Mouse (Mus musculus) MEL (cell line): ENCODE measurements around the gene Zfp536. TPM values are rescaled to one million over a fixed set of nuclear protein-coding genes. Genes with fewer than 3 reads are reported as not detected.
"Not testable (repeated sequence)": the region's sequence is repeated elsewhere in the genome, so short reads cannot be mapped to it uniquely, and the experiment has no call there.

Experiments
- DNase-seq: peaks from one replicate; pipeline ENCODE4 v3.0.0; 2011; ENCODE audit warnings: low read depth, low spot score
- H3K27ac ChIP-seq: 2 replicates; pipeline ENCODE4 v1.5.1; 2012; ENCODE audit warnings: low read depth, mild to moderate bottlenecking, control low read depth, low read length, moderate library complexity; ENCODE audit not compliant: control insufficient read depth
- H3K27me3 ChIP-seq, 2 experiments: fragments of 150-350 bp in 1 of 2; sonication (generic) in 1 of 2; 2 replicates each; pipeline ENCODE4 v1.6.1; 2012; ENCODE audit warnings: low read length in 2 of 2, mild to moderate bottlenecking in 2 of 2, improper control_type of control experiment in 1 of 2, moderate library complexity in 1 of 2; ENCODE audit not compliant: insufficient read depth in 2 of 2, control insufficient read depth in 1 of 2
- H3K36me3 ChIP-seq, 2 experiments: 2 replicates each; pipeline ENCODE4 v1.6.1; 2012 to 2014; ENCODE audit warnings: low read length in 2 of 2, improper control_type of control experiment in 1 of 2, inconsistent platforms in 1 of 2, mild to moderate bottlenecking in 1 of 2; ENCODE audit not compliant: insufficient read depth in 2 of 2, control insufficient read depth in 1 of 2
- H3K4me1 ChIP-seq, 2 experiments: fragments of 150-350 bp in 1 of 2; sonication (generic) in 1 of 2; 2 replicates each; pipeline ENCODE4 v1.6.1; 2012; ENCODE audit warnings: low read length in 2 of 2, improper control_type of control experiment in 1 of 2, mild to moderate bottlenecking in 1 of 2; ENCODE audit not compliant: insufficient read depth in 2 of 2, control insufficient read depth in 1 of 2
- H3K4me3 ChIP-seq, 2 experiments: fragments of 150-350 bp in 1 of 2; sonication (generic) in 1 of 2; 2 replicates each; pipeline ENCODE4 v1.5.1; 2012; ENCODE audit warnings: low read depth in 2 of 2, low read length in 2 of 2, mild to moderate bottlenecking in 2 of 2, moderate library complexity in 2 of 2, control low read depth in 1 of 2, improper control_type of control experiment in 1 of 2; ENCODE audit not compliant: control insufficient read depth in 1 of 2, insufficient read depth in 1 of 2
- H3K79me2 ChIP-seq: 2 replicates; pipeline ENCODE4 v1.6.1; 2012; ENCODE audit warnings: mild to moderate bottlenecking, low read length, moderate library complexity; ENCODE audit not compliant: control insufficient read depth, poor library complexity, insufficient read depth
- H3K9ac ChIP-seq: 2 replicates; pipeline ENCODE4 v1.6.1; 2012; ENCODE audit warnings: low read depth, mild to moderate bottlenecking, control low read depth, low read length, moderate library complexity; ENCODE audit not compliant: control insufficient read depth, poor library complexity, severe bottlenecking
- H3K9me3 ChIP-seq: fragments of 150-350 bp; sonication (generic); replicated peaks from 2 replicates; pipeline ENCODE4 v1.6.1; 2012; ENCODE audit warnings: mild to moderate bottlenecking, low read length, improper control_type of control experiment, moderate library complexity; ENCODE audit not compliant: insufficient read depth
- BHLHE40 ChIP-seq: IDR thresholded peaks from 2 replicates; pipeline ENCODE4 v1.6.1; 2012; ENCODE audit warnings: low read depth, mild to moderate bottlenecking, inconsistent platforms, low read length, improper control_type of control experiment, borderline replicate concordance
- E2F4 ChIP-seq: IDR thresholded peaks from 2 replicates; pipeline ENCODE4 v1.6.1; 2011; ENCODE audit warnings: low read depth, low read length, improper control_type of control experiment, borderline replicate concordance
- ELF1 ChIP-seq: IDR thresholded peaks from 2 replicates; pipeline ENCODE4 v1.6.1; 2014; ENCODE audit warnings: low read depth, mild to moderate bottlenecking, inconsistent platforms, low read length, improper control_type of control experiment, moderate library complexity
- EP300 ChIP-seq, 2 experiments: IDR thresholded peaks; 2 replicates each; pipeline ENCODE4 v1.6.1; 2011; ENCODE audit warnings: improper control_type of control experiment in 2 of 2, low read length in 2 of 2, low read depth in 1 of 2, mild to moderate bottlenecking in 1 of 2
- GABPA ChIP-seq: IDR thresholded peaks from 2 replicates; pipeline ENCODE4 v1.6.1; 2012; ENCODE audit warnings: low read depth, mild to moderate bottlenecking, inconsistent platforms, low read length, improper control_type of control experiment, moderate library complexity
- GATA1 ChIP-seq: IDR thresholded peaks from 2 replicates; pipeline ENCODE4 v1.6.1; 2011; ENCODE audit warnings: low read depth, low read length, improper control_type of control experiment
- HCFC1 ChIP-seq: IDR thresholded peaks from 2 replicates; pipeline ENCODE4 v1.6.1; 2012; ENCODE audit warnings: low read depth, mild to moderate bottlenecking, inconsistent platforms, low read length, improper control_type of control experiment, moderate library complexity
- KAT2A ChIP-seq: conservative IDR thresholded peaks from 2 replicates; pipeline ENCODE4 v1.6.1; 2012; ENCODE audit warnings: low read depth, low read length, improper control_type of control experiment, inconsistent platforms
- MAX ChIP-seq: IDR thresholded peaks from 2 replicates; pipeline ENCODE4 v1.6.1; 2011; ENCODE audit warnings: low read length, improper control_type of control experiment
- MYC ChIP-seq: IDR thresholded peaks from 2 replicates; pipeline ENCODE4 v1.6.1; 2011; ENCODE audit warnings: low read depth, mild to moderate bottlenecking, low read length, improper control_type of control experiment, moderate library complexity
- NELFE ChIP-seq: IDR thresholded peaks from 2 replicates; pipeline ENCODE4 v1.6.1; 2011; ENCODE audit warnings: low read depth, low read length, improper control_type of control experiment
- POLR2AphosphoS5 ChIP-seq: IDR thresholded peaks from 2 replicates; pipeline ENCODE4 v1.6.1; 2012; ENCODE audit warnings: low read depth, borderline replicate concordance, mild to moderate bottlenecking, inconsistent platforms, low read length, moderate library complexity, mixed read lengths
- RAD21 ChIP-seq: IDR thresholded peaks from 2 replicates; pipeline ENCODE4 v1.6.1; 2011; ENCODE audit warnings: mild to moderate bottlenecking, low read depth, low read length, improper control_type of control experiment
- SIN3A ChIP-seq: IDR thresholded peaks from 2 replicates; pipeline ENCODE4 v1.6.1; 2012; ENCODE audit warnings: low read length, improper control_type of control experiment, inconsistent platforms
- TAL1 ChIP-seq: IDR thresholded peaks from 2 replicates; pipeline ENCODE4 v1.6.1; 2012; ENCODE audit warnings: mild to moderate bottlenecking, inconsistent platforms, low read length, moderate library complexity, mixed read lengths
- ZKSCAN1 ChIP-seq: IDR thresholded peaks from 2 replicates; pipeline ENCODE4 v1.6.1; 2012; ENCODE audit warnings: low read depth, mild to moderate bottlenecking, inconsistent platforms, low read length, improper control_type of control experiment, moderate library complexity
- polyA plus RNA-seq, 2 experiments: library from polyadenylated mRNA; stranded (reverse) in 1 of 2; unstranded in 1 of 2; fragments of >175 nt in 1 of 2; fragments of >200 nt in 1 of 2; gene quantifications; 2 replicates each; pipeline versions ENCODE4 v1.2.1 to v1.2.4; 2012; ENCODE audit warnings: low replicate concordance in 2 of 2, low read depth in 1 of 2; ENCODE audit not compliant: insufficient read length in 2 of 2, insufficient read depth in 1 of 2, missing spikeins in 1 of 2
- total RNA-seq: library from RNA; depleted of rRNA; stranded (reverse); fragments of 300-350 nt; gene quantifications from 2 replicates; pipeline ENCODE4 v1.2.3, GENCODE M21; 2012

Zfp536 gene
- total and polyA plus RNA-seq, 3 experiments, result not detected

- H3K79me2 ChIP-seq, result no peaks in the 10 kb centered on the region
- no peaks in the 10 kb centered on the region for H3K27me3 ChIP-seq
- no peak overlapping the region for H3K27ac ChIP-seq
- no peaks in the 10 kb centered on the region for H3K36me3 ChIP-seq
- no peaks in the 10 kb centered on the region for H3K9me3 ChIP-seq
- TF ChIP-seq E2F4 (no peak), EP300 (IDR thresholded peaks at IDR 0.05; ENCODE audit: low read depth in 1 of 2, low read length in 2 of 2) (no peak), GABPA (no peak), GATA1 (no peak), BHLHE40 (no peak), POLR2AphosphoS5 (no peak), KAT2A (no peak), TAL1 (no peak), NELFE (no peak), MAX (no peak), SIN3A (no peak), HCFC1 (no peak), ELF1 (no peak), RAD21 (no peak), ZKSCAN1 (no peak), MYC (no peak)
- no peak overlapping the region for H3K4me3 ChIP-seq
- H3K4me1 ChIP-seq, result no peaks in the 10 kb centered on the region
- DNase-seq, result no peak
- no peak overlapping the region for H3K9ac ChIP-seq
Measured at GRCm38 (mm10) chr7:37606472-37606871, 167.0 kb downstream of the Zfp536 start.

- not testable (repeated sequence) for H3K27ac ChIP-seq, H3K9ac ChIP-seq, DNase-seq, H3K27me3 ChIP-seq, H3K4me1 ChIP-seq, H3K4me3 ChIP-seq, H3K9me3 ChIP-seq, H3K79me2 ChIP-seq, H3K36me3 ChIP-seq
Measured at GRCm38 (mm10) chr7:37603525-37603909, 169.9 kb downstream of the Zfp536 start.
